Mouse (Mus musculus) thymus, adult 18-20 months (tissue): ENCODE results near the gene Emg1.

Experiments
- DNase-seq, 2 experiments: peaks; one replicate each; pipeline ENCODE4 v3.0.0; 2022; ENCODE audit warnings: mixed read lengths in 2 of 2

Emg1 gene

DNA sequence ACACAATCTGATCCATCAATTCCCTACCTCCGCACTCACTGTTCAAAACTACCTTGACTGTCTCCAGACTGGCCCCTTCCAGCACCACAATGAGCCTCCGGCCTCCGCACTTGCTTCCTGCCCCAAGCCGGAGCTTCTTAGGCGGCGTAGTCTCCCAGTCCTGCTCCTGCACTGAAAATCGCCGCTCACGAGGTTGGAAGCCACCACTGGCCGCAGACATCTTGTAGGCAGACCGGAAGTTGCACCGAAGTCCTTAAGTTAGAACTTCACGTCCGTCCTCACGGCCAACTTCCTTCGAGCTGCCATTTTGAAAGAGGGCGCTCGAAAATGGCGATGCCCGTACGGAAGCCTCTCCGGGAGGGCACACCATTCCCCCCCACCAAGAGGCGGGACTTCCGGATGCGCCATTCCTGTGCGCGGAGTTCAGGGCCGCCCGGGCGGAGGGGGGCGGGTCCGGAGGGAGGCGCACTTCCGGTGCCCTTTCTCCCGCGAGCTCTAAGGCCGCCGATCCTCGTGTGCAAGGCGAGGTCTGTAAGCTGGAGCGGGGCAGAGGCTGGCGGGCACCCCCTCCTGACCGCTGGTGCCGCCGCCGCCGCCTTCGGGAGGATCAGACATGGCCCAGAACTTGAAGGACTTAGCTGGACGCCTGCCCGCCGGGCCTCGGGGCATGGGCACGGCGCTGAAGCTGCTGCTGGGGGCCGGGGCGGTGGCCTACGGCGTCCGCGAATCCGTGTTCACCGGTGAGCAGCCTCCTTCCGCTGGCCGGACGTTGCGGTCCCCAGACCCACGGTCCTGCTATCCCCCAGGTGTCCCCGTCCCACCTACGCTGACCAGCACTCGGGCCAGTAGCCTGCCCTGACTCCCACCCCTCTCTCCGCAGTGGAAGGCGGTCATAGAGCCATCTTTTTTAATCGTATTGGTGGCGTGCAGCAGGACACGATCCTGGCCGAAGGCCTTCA lies at the start of gene Emg1, which contains the start of gene Phb2:
Emg1 (minus strand) TSS at position 355 of the 959 bp plus-strand sequence.
Phb2 (plus strand) TSS at position 513 of the 959 bp plus-strand sequence.
- peak; percentile 93 to 96 for DNase-seq

DNA sequence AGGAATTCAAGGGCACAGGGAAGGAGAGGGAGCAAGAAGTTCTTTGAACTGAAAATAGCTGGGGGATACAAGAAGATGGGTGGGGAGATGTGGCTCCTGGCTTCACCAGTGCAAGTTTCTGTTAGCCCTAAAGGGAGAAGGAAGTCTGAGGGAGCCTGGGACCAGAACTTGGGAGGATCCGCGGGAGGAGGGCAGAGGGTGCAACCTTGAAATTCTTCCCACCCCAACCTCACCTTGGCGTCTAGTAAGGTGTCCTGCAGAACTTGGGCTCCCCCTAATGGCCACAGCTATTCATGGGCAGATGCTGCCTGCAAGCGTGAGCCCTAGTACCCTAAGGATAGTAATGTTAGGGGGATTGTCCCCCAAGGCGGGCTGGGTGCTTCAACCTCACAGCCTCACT lies 47.3 kb upstream of the Emg1 start:
- DNase-seq, result peak; percentile 63 to 73

GRCm38 (mm10) chr6:124758849-124759232 lies 46.9 kb upstream of the Emg1 start:
- DNase-seq, result no peak

- no peak for DNase-seq
Observed at GRCm38 (mm10) chr6:124757909-124758848, 46.2 kb upstream of the Emg1 start.

GRCm38 (mm10) chr6:124757351-124757880 lies 45.4 kb upstream of the Emg1 start:
- no peak for DNase-seq

DNA sequence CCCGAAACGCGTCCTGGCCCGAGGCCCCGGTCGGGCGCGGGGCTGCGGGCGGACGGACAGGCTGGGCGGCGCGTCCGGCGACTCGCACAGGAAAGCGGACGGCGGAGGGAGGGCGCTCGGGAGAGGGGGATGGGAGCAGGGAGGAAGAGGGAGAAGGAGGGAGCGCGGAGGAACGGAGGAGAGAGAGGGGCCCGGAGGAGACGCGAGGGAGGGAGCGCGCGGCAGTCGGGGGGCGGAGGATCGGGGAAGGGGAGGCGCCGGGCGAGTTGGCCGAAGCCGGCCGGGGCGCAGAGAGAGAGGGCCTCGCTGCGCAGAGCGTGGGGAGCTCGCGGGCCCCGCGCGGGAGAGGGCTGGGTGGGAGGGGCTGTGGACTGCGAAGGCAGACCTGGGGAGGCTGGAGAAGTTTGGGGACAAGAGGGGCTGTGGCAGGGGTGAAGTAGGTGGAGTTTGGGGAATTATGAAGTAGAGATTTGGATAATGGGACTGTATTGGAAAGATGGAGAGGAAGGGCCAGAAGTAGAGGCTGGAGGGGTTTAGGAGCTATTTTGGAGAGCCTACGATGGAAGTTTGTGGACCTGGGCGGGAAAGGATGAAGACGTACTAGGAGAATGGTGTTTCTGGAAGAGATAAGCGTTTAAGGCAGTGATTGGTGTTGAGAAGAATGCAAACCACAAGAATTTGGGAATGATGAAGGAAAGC lies 44.8 kb upstream of the Emg1 start:
- peak; percentile 47 to 52 for DNase-seq

- no peak for DNase-seq
Observed at GRCm38 (mm10) chr6:124755831-124756595, 44.0 kb upstream of the Emg1 start, which contains the start of the genes Gm45234 and Atn1. TSS of gene Gm45234 (minus strand) at chr6:124756021. TSS of gene Atn1 (minus strand) at chr6:124756524.

- DNase-seq, result no peak
Observed at GRCm38 (mm10) chr6:124755306-124755705, 43.3 kb upstream of the Emg1 start.

GRCm38 (mm10) chr6:124753861-124754260 lies 41.9 kb upstream of the Emg1 start:
- DNase-seq, result no peak

GRCm38 (mm10) chr6:124750405-124750804 lies 38.4 kb upstream of the Emg1 start:
- DNase-seq, result no peak

- peak in 1 of 2 experiments; percentile 12 for DNase-seq
Observed at GRCm38 (mm10) chr6:124746654-124747632, 35.0 kb upstream of the Emg1 start.

DNA sequence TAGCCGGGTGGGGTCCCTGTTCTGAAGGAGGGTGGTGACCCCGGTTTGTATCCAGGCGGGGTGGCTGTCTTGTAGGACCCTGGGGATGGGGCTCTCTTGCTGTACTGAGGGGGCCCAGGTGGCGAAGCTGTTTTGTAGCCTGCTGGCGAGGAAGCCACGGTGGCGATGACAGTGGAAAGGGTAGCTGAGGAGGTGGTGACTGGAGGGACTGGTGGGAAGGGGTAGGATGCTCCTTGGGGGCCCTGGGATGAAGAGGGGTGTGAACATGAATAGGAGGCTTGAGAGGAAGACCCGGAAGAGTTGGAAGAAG lies 34.3 kb upstream of the Emg1 start:
- DNase-seq, result peak in 1 of 2 experiments; percentile 45

- DNase-seq, result peak; percentile 88
Observed at GRCm38 (mm10) chr6:124745490-124746295, 33.7 kb upstream of the Emg1 start.

DNA sequence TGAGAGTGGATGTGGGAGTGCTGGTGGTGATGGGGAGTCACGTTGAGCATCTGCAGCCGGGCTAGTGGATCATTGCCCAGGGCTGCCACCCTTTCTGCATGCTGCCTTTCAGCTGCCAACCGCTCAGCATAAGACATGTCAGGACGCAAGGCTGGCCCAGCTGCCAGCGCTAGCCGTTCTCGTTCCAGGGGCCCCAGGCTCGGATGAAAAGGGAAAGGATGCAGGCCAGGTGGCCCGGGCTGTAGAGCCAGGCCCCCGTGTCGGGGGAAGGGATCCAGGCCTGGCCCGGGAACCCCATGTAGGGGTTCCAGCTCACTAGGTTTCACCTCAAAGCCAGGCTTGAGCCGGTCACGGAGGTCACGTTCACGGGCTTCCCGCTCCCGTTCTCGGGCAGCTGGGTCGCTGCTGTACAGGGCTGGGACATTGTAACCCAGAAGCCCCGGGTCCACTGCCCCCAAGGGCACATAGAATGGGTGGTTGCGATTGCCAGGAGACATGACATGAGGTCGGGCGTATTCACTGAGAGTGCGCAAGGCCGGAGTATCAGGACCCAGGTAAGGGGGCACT lies 32.9 kb upstream of the Emg1 start:
- peak in 1 of 2 experiments; percentile 62 for DNase-seq

GRCm38 (mm10) chr6:124743647-124744046 lies 31.7 kb upstream of the Emg1 start:
- DNase-seq, result peak in 1 of 2 experiments; percentile 14

DNA sequence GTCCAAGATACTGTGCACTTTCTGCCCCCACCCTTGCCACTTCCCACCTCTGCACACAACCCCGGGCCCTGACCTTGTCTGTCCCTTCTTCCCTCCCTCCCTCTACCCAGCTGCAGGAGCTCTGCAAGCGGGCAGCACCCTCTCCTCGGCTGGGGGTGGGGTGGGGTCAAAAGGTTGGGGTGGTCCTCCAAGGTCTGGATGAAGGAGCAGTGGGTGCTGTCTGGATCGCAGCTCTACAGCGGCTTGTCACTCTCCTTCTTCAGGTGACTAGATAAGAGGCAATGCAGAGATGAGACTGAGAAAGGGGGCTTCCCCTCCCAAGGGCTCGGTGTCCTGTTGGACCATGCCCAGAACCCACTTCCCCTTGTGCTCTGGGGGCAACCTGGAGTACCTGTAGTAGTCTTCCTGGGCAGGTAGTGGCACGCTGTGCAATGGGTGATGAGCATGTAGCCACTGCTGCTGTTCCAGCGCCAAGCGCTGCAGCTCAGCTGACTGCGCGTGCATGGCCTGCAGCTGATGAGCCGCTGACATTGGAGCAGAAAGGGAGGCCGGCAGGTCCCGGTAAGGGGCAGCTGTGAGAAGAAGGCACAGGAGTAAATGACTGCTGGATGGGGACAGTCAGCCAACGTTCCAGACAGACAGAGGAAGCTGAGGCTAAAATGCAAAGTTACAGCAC lies 31.0 kb upstream of the Emg1 start:
- DNase-seq, result peak in 1 of 2 experiments; percentile 10

GRCm38 (mm10) chr6:124741842-124742241 lies 29.9 kb upstream of the Emg1 start:
- no peak for DNase-seq
